Mouse (Mus musculus) right cerebral cortex, adult 2 months (tissue): ENCODE results near the gene Dab2ip.

Source experiments
- DNase-seq, 2 experiments: peaks; one replicate each; pipeline ENCODE4 v3.0.0; 2021 to 2022; ENCODE audit warnings: low spot score in 2 of 2

Dab2ip gene

GRCm38 (mm10) chr2:35558826-35559550 lies 922 bp downstream of the Dab2ip start:
- peak in 1 of 2 experiments; percentile 23 for DNase-seq

GRCm38 (mm10) chr2:35559551-35559835 lies 1.4 kb downstream of the Dab2ip start:
- DNase-seq, result peak in 1 of 2 experiments; percentile 23

- no peak for DNase-seq
Measured at GRCm38 (mm10) chr2:35563722-35564121, 5.7 kb downstream of the Dab2ip start.

- DNase-seq, result no peak
Measured at GRCm38 (mm10) chr2:35565051-35565836, 7.2 kb downstream of the Dab2ip start.

GRCm38 (mm10) chr2:35566957-35567693 lies 9.1 kb downstream of the Dab2ip start:
- DNase-seq, result no peak

GRCm38 (mm10) chr2:35567694-35568149 lies 9.7 kb downstream of the Dab2ip start:
- DNase-seq, result no peak

GRCm38 (mm10) chr2:35570743-35571142 lies 12.7 kb downstream of the Dab2ip start:
- DNase-seq, result no peak

GRCm38 (mm10) chr2:35574643-35575042 lies 16.6 kb downstream of the Dab2ip start:
- DNase-seq, result no peak

- DNase-seq, result no peak
Measured at GRCm38 (mm10) chr2:35576675-35577074, 18.6 kb downstream of the Dab2ip start.

GRCm38 (mm10) chr2:35580111-35580510 lies 22.0 kb downstream of the Dab2ip start:
- DNase-seq, result no peak

- no peak for DNase-seq
Measured at GRCm38 (mm10) chr2:35581501-35582340, 23.7 kb downstream of the Dab2ip start.

- DNase-seq, result peak in 1 of 2 experiments; percentile 44
Measured at GRCm38 (mm10) chr2:35582341-35582941, 24.4 kb downstream of the Dab2ip start.

GRCm38 (mm10) chr2:35583406-35583805 lies 25.3 kb downstream of the Dab2ip start:
- no peak for DNase-seq

GRCm38 (mm10) chr2:35584011-35584410 lies 25.9 kb downstream of the Dab2ip start:
- no peak for DNase-seq

- DNase-seq, result no peak
Measured at GRCm38 (mm10) chr2:35588368-35588767, 30.3 kb downstream of the Dab2ip start.

GRCm38 (mm10) chr2:35589385-35589784 lies 31.3 kb downstream of the Dab2ip start:
- no peak for DNase-seq

- DNase-seq, result no peak
Measured at GRCm38 (mm10) chr2:35589800-35590199, 31.7 kb downstream of the Dab2ip start.

GRCm38 (mm10) chr2:35591961-35592724 lies 34.1 kb downstream of the Dab2ip start:
- no peak for DNase-seq

GRCm38 (mm10) chr2:35592725-35593392 lies 34.8 kb downstream of the Dab2ip start:
- no peak for DNase-seq

- no peak for DNase-seq
Measured at GRCm38 (mm10) chr2:35593889-35594288, 35.8 kb downstream of the Dab2ip start.
